Mouse (Mus musculus): ENCODE data around the gene Idh2.

DNA sequence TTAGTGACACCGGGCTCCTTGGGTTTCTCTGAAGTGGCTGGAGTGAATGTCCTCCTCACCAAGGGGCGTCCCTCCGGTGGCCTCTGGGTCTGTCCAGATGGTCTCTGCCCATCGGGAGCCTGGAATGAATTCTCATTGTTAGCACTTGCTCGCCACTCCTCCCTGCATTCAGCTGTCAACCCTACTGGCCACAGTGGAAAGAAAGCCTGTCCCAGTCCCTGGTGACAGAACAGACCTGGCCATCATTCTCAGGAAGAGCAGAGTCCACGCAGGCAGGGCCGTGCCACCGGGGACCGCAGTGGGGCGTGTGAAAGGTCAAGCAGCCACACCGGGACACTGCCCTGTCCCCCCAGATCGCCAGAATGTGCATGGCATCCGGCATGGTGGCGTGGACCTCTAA, 57.4 kb downstream of the Idh2 start:
- TF ChIP-seq CTCF (IDR thresholded peaks at IDR 0.05; ENCODE audit: low read depth): 0 out of 2 replicates have a peak, but pooled peaks have one; percentile 2
- TF ChIP-seq EP300 (IDR thresholded peaks at IDR 0.05; ENCODE audit: low read depth): no peak

Measured in liver, postnatal 0 days (tissue).